Mouse (Mus musculus) small intestine, adult 2 months (tissue): Measurements from ENCODE around the gene Ush2a. TPM values are rescaled to one million over a fixed set of nuclear protein-coding genes. Genes with fewer than 3 reads are reported as not detected.

Experiments
- H3K27ac ChIP-seq: fragments of 200-500 bp; 2 replicates; pipeline ENCODE4 v1.5.1; 2012; ENCODE audit warnings: low read depth, low read length, control low read depth, inconsistent platforms; ENCODE audit not compliant: insufficient read depth
- H3K27me3 ChIP-seq: fragments of 200-500 bp; 2 replicates; pipeline ENCODE4 v1.6.1; 2012; ENCODE audit warnings: mild to moderate bottlenecking, moderate library complexity, low read length, inconsistent platforms; ENCODE audit not compliant: control insufficient read depth, insufficient read depth
- H3K36me3 ChIP-seq: fragments of 200-500 bp; 2 replicates; pipeline ENCODE4 v1.6.1; 2012; ENCODE audit warnings: mild to moderate bottlenecking, low read length, control low read depth, inconsistent platforms; ENCODE audit not compliant: control insufficient read depth, insufficient read depth
- H3K4me1 ChIP-seq: fragments of 200-500 bp; 2 replicates; pipeline ENCODE4 v1.6.1; 2012; ENCODE audit warnings: low read length, inconsistent platforms, mixed read lengths; ENCODE audit not compliant: control insufficient read depth, insufficient read depth, insufficient read length
- H3K4me3 ChIP-seq: fragments of 200-500 bp; 2 replicates; pipeline ENCODE4 v1.5.1; 2012; ENCODE audit warnings: low read depth, mild to moderate bottlenecking, control low read depth, inconsistent platforms, low read length, moderate library complexity
- CTCF ChIP-seq: fragments of 200-500 bp; IDR thresholded peaks from 2 replicates; pipeline ENCODE4 v1.5.1; 2012; ENCODE audit warnings: low read depth, mild to moderate bottlenecking, control low read depth, inconsistent platforms, low read length, moderate library complexity, mixed read lengths; ENCODE audit not compliant: insufficient replicate concordance, insufficient read length; ENCODE audit errors: extremely low read depth
- POLR2A ChIP-seq: fragments of 200-500 bp; IDR thresholded peaks from 2 replicates; pipeline ENCODE4 v1.6.1; 2012; ENCODE audit warnings: low read depth, mild to moderate bottlenecking, control low read depth, inconsistent platforms, low read length, moderate library complexity
- WGBS: fragments of 180-500 bp; shearing (Covaris S2); methylation state at CpG from one replicate; pipeline ENCODE4 v1.1.7; 2018; 5-methylcytosine and 5-hydroxymethylcytosine counted together
- polyA plus RNA-seq: library from polyadenylated mRNA; depleted of rRNA; stranded (reverse); fragments of >200 nt; gene quantifications from 2 replicates; pipeline ENCODE4 v1.2.3, GENCODE M21; 2012

Gene Ush2a
- polyA plus RNA-seq, 1 experiment, result not detected

DNA sequence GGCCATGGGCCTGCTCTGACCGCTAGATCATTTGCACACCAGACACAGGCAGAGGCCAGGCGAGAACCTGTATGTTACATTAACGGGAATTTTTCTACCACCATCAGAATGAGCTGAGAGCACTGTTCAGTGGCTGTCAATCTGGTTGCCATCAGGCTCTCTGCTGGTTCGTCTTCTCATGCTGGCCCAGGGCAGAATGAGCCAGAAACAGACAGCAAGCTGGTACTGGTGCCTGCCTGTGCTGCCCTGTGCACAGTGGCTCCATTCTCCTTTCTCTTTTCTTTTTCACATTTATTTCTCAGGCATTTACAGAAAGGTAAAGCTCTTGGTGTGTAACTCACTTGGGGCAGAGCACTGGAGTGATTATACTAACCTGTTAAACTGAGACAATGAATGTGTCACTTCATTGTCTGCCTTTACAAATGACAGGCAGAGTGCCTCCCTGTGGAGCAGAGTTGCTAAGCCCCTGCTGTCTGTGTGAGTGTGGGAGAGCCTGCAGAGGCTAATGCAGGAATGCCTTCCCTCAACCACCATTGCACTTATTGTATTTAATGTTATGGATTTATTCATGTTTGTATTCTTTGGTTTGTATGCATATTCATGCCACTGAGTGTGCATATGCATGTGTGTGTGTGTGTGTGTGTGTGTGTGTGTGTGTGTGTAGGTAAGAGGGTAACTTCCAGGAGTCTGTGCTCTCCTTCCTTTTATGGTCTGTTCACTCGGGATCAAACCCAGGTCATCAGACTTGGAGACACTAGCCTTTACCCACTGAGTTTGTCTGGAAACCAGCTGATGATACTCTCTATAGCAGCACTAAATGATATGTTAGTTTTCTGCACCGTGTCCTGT, 1.3 kb upstream of the Ush2a start:
- Histone ChIP-seq H3K27ac (no peak overlapping the region), H3K36me3 (no peaks in the 10 kb centered on the region), H3K4me3 (no peak overlapping the region), H3K4me1 (no peaks in the 10 kb centered on the region), H3K27me3 (no peaks in the 10 kb centered on the region)
- WGBS, result 80% methylated on average over 6 of the region's 6 CpGs
- no peak for TF ChIP-seq POLR2A
- TF ChIP-seq CTCF, result no peak

- H3K27me3 ChIP-seq, result no peaks in the 10 kb centered on the region
- H3K27ac ChIP-seq, result no peak overlapping the region
- H3K36me3 ChIP-seq, result no peaks in the 10 kb centered on the region
- TF ChIP-seq CTCF, result no peak
- TF ChIP-seq POLR2A, result no peak
- no peak overlapping the region for H3K4me3 ChIP-seq
- 36% methylated on average over 11 of the region's 11 CpGs for WGBS
- no peaks in the 10 kb centered on the region for H3K4me1 ChIP-seq
Observed at GRCm38 (mm10) chr1:188267127-188267722, 5.4 kb downstream of the Ush2a start.

- TF ChIP-seq CTCF (no peak), POLR2A (no peak)
Observed at GRCm38 (mm10) chr1:188269071-188269470, 7.2 kb downstream of the Ush2a start.

DNA sequence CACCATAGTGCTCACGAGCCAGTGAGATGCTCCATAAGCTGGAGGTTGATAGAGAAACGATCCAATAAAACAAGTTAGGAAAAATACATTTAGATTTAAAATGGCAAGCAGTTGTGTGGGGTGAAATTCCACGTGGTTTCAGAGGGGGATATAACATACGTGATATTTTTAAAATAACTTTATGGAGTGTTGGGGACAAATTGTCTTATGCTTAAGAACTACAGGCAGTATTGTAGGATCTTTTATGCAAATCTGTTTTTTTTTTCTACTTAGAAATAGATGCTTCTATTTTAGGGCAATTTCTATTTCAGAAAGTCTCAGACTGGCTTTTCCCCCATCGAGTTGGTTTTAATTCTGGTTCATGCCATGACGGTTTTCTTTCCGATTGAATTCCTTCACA, 51.5 kb downstream of the Ush2a start:
- Histone ChIP-seq H3K27me3 (no peaks in the 10 kb centered on the region), H3K4me3 (no peak overlapping the region), H3K4me1 (no peaks in the 10 kb centered on the region), H3K36me3 (no peaks in the 10 kb centered on the region), H3K27ac (no peak overlapping the region)
- 86% methylated on average over 7 of the region's 7 CpGs for WGBS
- TF ChIP-seq POLR2A (no peak), CTCF (no peak)

More at GRCm38 (mm10) chr1:188269071-188269470, 7.2 kb downstream of the Ush2a start:
- no peak overlapping the region for H3K4me3 ChIP-seq
- no peak overlapping the region for H3K27ac ChIP-seq
- H3K4me1 ChIP-seq, result no peaks in the 10 kb centered on the region
- H3K36me3 ChIP-seq, result no peaks in the 10 kb centered on the region
- no peaks in the 10 kb centered on the region for H3K27me3 ChIP-seq
- WGBS, result 82% methylated on average over 6 of the region's 6 CpGs

DNA sequence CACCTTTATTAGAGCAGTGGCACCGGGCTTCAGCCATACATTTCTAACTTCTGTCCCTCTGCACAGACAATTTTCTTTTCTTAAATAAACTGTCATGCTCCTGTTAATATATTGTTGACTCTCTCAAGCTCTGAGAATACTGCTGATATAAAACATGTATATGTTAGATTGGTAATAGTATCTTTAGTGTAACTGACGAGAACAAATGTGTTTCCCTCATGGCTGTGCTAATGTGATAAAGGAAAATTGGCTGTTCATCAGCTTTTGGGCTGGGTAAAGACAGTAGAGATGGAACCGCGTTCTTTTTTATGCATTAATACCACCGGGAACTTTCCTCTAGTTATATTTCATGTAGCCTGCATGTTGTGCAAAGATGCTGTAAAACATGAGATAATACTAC, 54.8 kb downstream of the Ush2a start:
- no peaks in the 10 kb centered on the region for H3K36me3 ChIP-seq
- no peak overlapping the region for H3K4me3 ChIP-seq
- H3K4me1 ChIP-seq, result no peaks in the 10 kb centered on the region
- no peak for TF ChIP-seq POLR2A
- TF ChIP-seq CTCF, result no peak
- 84% methylated on average over 5 of the region's 5 CpGs for WGBS
- H3K27me3 ChIP-seq, result no peaks in the 10 kb centered on the region
- H3K27ac ChIP-seq, result no peak overlapping the region

DNA sequence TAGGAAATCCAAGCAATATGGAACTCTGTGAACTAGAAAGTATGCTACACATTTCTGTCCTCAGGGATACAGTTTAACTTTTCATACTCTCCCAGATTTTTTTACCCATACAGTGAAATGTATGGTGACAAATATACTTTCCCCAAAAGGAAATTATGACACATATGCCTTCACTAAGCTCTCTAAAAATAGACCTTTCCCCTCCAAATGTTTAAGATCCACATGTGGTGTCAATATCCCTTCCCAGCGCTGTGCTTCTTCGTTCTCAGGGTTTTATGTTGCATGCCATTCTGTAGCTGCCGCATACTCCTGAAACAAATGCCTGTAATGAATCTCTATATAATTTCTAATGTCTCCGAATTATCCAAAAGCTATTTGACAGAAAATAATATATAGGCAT, 58.4 kb downstream of the Ush2a start:
- TF ChIP-seq POLR2A (no peak), CTCF (no peak)
- H3K27ac ChIP-seq, result no peak overlapping the region
- WGBS, result 81% methylated on average over 4 of the region's 4 CpGs
- no peaks in the 10 kb centered on the region for H3K27me3 ChIP-seq
- no peaks in the 10 kb centered on the region for H3K36me3 ChIP-seq
- H3K4me1 ChIP-seq, result no peaks in the 10 kb centered on the region
- H3K4me3 ChIP-seq, result no peak overlapping the region

DNA sequence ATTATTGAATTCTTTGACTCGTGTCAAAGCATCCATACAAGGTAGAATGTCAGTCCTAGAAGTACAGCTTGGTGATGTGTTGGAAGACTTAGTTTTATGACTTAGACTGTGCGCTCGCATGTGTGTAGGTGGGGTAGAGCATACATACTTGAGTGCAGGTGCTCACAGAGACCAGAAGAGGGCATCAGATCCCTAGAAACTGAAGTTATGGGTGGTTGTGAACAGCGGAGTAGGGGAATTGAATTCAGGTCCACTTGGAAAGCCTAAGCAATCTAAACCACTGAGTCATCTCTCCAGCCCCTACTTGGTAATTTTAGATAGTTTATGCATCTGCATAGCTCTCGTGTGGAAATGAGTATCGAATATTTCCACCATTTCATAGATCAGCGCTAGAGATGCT, 59.7 kb downstream of the Ush2a start:
- H3K4me1 ChIP-seq, result no peaks in the 10 kb centered on the region
- WGBS, result 85% methylated on average over 7 of the region's 7 CpGs
- no peak overlapping the region for H3K4me3 ChIP-seq
- no peaks in the 10 kb centered on the region for H3K36me3 ChIP-seq
- TF ChIP-seq POLR2A (no peak), CTCF (no peak)
- no peak overlapping the region for H3K27ac ChIP-seq
- no peaks in the 10 kb centered on the region for H3K27me3 ChIP-seq
